Mouse (Mus musculus) heart, adult 8-10 months (tissue): Measurements from ENCODE around the gene Zfp300. TPM values are rescaled to one million over a fixed set of nuclear protein-coding genes. Genes with fewer than 3 reads are reported as not detected.

Source experiments
- DNase-seq: peaks from one replicate; pipeline ENCODE4 v3.0.0; 2022; ENCODE audit warnings: low spot score
- total RNA-seq, 4 experiments: library from RNA; stranded (reverse); gene quantifications; 2 replicates each; pipeline ENCODE4 v1.2.4; 2022

Gene Zfp300
- 1 to 10 TPM in 1 of 4 experiments, under 1 TPM in 3; 0.24 to 1.1 (median 0.39) TPM for total RNA-seq

GRCm38 (mm10) chrX:21088983-21089866 is at the start of gene Zfp300:
TSS of gene Zfp300 (minus strand) at chrX:21089527.
- peak; percentile 61 for DNase-seq

GRCm38 (mm10) chrX:21115520-21115919 is 26.2 kb upstream of the Zfp300 start, which contains the start of gene Ssxa1:
TSS of gene Ssxa1 (plus strand) at chrX:21115820.
- no peak for DNase-seq

- DNase-seq: no peak
These were observed 526 bp upstream of the Zfp300 start for GRCm38 (mm10) chrX:21089867-21090239.

GRCm38 (mm10) chrX:21088645-21088982 is 713 bp downstream of the Zfp300 start:
- no peak for DNase-seq

- DNase-seq: no peak
These were observed 21.2 kb downstream of the Zfp300 start, which contains the start of gene Spaca5 for GRCm38 (mm10) chrX:21068106-21068505. TSS of gene Spaca5 (plus strand) at chrX:21068406.

- no peak for DNase-seq
These were observed 26.8 kb downstream of the Zfp300 start for GRCm38 (mm10) chrX:21062544-21062890.

- peak; percentile 82 for DNase-seq
These were observed 27.3 kb downstream of the Zfp300 start, which contains the start of gene Zfp182 for GRCm38 (mm10) chrX:21061866-21062543. TSS of gene Zfp182 (minus strand) at chrX:21062316.

GRCm38 (mm10) chrX:21061460-21061859 is 27.9 kb downstream of the Zfp300 start:
- no peak for DNase-seq

Other genes with a start within 250 kb of the Zfp300 start
- gene Timp1, start 219.4 kb downstream of the Zfp300 start, total RNA-seq: 1 to 10 TPM; 2.0 to 3.5 (median 2.3) TPM
- gene Syn1, start 168.5 kb downstream of the Zfp300 start, total RNA-seq: under 1 TPM; 0.19 to 0.28 (median 0.22) TPM
- gene Cfp, start 158.0 kb downstream of the Zfp300 start, total RNA-seq: 10 to 100 TPM in 1 of 4 experiments, 1 to 10 TPM in 3; 5.2 to 22.7 (median 6.4) TPM
- 10 to 100 TPM in 1 of 4 experiments, 1 to 10 TPM in 3; 6.6 to 10.3 (median 8.4) TPM for gene Elk1, start 138.9 kb downstream of the Zfp300 start, total RNA-seq
- 10 to 100 TPM; 37.6 to 45.1 (median 40.3) TPM for gene Uxt, start 127.5 kb downstream of the Zfp300 start, total RNA-seq
- 1 to 10 TPM; 2.0 to 3.6 (median 3.2) TPM for gene Zfp182, start 27.2 kb downstream of the Zfp300 start, total RNA-seq
- not detected for gene Spaca5, start 21.1 kb downstream of the Zfp300 start, total RNA-seq
- not detected for gene Ssxa1, start 26.3 kb upstream of the Zfp300 start, total RNA-seq
- gene Gm21876, start 86.1 kb upstream of the Zfp300 start, total RNA-seq: not detected